Mouse (Mus musculus) spleen, postnatal 36 days (tissue): ENCODE measurements around the gene Muc1.

Source experiments
- DNase-seq, 2 experiments: peaks; one replicate each; pipeline ENCODE4 v3.0.0; 2022; ENCODE audit warnings: low spot score in 2 of 2, mixed read lengths in 1 of 2

The Muc1 gene

DNA sequence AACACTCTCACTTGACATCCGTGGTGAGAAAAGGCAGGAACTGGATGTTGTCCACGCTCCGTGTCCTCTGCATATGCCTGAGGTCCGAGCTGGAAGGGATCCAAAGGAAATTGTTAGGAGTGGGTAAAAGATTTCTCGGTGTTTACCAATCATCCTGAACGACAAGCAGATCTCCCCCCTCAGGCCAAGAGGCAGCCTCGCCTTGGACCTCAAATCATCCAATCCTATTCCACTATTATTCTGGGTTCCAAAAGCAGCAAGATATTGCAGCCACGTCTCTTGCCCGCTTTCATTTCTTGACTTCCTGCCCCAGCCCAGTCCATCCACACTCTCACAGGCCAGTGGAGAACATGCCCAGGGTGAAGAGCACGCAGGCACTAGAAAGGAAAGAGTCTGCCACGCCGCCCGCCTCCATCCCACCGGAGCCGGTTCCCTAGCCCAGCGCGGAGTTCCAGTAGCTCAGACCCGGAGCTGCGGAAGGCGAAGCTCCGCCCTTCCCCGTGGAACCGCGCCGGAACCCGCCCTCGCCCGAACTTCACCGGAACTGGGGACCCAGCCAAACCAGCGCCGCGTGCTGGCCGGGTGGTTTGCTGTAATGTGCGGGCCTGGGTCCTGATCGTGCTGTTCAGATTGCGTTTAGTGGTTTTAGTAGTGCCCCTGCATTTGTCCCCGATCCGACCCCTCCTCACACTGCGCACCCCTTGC lies 41.3 kb downstream of the Muc1 start, which contains the start of gene Slc50a1:
Gene Slc50a1 (minus strand): TSS at position 520 of the 705 bp plus-strand sequence.
- DNase-seq, result peak; percentile 78 to 79

DNA sequence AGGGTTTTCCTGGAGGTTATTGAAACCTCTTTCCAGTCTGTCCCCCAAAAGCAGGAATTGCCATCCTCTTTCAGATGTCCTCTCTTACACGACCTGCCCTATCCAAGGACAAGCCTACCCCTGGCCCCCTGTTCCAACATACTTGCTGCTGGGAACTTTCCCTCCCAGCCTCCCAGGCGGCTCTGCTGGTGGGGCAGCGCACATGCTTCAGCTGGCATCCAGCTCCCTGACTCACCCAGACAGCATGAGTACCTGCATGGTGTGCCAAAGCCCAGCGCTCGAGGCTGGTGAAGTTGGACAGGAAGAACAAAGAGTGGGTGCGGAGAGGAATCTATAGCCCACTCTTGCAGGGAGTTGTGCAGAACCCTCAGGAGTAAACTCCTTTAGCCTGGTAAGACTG lies 42.0 kb downstream of the Muc1 start:
- DNase-seq, result no peak

DNA sequence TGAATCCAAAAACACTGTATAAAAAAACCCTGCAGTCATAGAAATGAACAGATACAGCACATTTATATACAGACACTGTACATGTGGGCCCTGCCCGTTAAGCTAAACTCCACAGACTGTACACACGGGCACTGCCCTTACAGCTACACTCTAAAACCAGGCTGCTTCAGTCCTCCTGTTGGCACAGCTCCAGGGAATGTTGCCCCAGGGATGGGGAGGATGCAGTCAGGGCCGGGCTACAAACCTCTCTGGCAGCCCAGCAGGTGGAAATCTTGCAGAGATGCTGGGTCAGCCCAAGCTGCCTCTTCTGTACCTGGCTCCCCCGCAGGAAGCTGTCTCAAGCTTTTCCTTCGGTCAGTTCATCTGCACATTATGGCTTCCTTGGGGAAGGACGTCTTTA lies 42.9 kb downstream of the Muc1 start:
- DNase-seq, result no peak

DNA sequence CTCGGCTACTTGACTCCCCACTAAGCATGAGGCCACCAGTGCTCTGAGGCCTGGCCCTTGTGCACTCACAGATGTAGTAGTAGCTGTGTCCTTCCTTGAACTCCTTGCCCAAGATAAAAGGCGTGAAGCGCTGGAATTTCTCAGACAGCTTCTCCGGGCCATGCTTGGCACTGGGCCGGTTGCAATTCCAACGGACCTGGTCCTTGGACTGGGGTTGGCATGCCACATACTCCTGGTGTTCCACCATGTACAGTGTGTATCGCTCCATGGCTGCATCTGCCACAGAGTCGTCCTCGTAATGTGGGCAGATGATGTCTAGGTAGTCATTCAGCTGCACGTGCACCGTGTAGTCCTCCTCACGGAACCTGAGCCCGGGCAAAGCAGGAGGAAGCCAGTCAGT lies 47.2 kb downstream of the Muc1 start:
- DNase-seq, result no peak

DNA sequence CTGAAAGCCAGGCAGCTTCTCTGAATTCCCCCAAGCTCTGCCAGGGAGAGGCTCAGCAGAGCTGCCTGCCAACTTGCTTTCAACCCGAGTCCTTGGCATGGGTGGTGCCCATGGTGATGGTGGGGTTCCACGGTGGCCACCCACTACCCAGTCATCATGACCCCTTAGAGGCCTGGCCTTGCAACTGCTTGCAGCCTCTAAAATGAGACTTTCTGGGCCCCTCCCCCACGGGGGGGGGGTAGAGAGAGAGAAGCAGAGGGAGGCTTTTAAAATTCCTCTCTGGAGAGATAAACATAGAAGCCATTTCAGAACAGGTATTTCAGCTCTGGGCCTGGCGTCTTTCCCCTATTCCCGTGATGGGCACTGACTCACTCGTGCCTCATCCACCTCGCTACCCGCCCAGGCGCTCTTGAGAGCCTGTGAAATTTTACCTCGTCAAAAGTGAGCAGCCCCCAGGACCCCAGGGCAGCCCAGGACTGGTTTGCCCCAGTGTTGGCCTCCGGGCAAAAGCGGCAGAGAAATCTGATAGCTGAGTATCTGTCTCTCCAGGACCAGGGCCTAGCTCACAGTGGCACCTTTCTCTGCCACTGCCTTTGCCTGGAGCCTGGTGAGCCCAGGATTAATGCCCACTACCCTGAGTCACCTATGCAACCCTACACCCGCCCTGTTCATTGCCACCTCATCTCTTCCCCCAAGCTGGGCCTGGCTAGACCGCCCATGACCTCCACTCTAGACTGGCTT lies 48.6 kb downstream of the Muc1 start:
- DNase-seq, result no peak

DNA sequence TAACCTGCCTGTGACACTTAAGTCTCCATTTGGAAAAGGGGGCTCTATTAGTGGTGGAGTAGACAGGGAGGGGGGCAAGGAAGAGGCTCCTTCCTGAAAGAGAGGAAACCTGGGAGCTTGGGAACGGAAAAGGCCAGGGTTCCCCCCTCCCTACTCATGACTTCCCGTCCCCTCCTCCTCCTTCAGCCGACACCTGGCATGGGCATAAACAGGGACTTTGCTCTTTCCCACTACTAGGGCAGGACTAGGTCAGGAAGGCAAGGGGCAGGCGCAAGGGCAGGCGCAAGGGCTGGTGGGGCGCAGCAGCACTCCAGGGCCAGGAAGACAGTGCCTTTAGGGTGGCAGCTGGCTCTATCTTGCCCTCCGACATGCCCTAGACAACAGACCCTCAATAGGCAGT lies 49.2 kb downstream of the Muc1 start:
- no peak for DNase-seq

DNA sequence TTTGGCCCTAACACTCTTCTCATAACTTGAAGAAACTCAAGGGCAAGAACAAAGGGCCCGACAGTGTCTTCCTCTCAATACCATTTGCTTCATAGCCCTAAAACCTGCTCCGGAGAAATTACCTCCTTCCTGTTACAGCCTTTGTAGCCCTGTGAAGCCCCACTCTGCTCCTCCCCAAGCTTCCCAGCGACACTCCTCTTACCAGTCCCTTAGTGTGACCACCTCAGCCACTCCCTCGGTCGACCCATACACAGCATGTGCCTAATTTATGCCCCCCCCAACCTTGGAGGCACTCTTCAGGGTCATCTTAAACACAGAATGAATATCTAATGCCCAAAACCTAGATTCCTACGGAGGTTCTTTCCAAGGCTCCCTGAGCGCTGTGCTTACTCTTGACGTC lies 49.8 kb downstream of the Muc1 start:
- DNase-seq, result no peak

DNA sequence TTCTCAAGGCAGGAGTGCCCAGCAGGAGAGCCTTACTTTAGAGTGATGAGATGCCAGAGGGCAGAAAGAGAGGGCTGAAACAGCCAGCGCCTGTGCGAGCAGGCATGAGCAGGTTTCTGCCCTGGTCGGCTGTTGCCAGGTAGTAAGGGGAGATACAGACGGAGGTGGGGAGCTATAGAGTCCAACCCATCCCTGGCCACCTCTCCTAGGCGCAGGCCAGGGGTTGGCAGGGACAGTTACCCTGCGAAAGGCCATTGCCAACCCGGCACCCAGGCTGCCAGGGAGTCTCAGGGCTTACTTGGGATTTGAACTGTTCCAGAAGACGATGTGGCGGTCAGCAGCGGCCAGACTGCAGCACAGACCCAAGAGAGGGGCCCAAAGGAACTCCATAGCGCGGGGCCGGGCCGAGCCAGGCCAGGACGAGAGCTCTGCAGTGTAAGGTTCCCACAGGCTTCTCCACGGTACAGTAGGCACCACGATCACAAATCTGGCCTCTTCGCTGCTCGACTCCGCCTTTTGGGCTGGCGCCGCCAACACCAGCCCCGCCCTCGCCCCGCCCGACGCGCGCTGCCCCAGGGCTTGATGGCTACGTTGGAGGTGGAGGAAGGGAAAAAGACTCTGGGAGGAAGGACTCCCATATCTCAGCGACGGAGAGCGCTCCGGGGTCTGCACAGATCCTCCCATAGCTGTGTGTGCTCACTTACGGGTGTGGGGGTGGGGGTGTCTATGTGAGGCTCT lies 50.5 kb downstream of the Muc1 start:
- DNase-seq, result peak; percentile 68 to 73

DNA sequence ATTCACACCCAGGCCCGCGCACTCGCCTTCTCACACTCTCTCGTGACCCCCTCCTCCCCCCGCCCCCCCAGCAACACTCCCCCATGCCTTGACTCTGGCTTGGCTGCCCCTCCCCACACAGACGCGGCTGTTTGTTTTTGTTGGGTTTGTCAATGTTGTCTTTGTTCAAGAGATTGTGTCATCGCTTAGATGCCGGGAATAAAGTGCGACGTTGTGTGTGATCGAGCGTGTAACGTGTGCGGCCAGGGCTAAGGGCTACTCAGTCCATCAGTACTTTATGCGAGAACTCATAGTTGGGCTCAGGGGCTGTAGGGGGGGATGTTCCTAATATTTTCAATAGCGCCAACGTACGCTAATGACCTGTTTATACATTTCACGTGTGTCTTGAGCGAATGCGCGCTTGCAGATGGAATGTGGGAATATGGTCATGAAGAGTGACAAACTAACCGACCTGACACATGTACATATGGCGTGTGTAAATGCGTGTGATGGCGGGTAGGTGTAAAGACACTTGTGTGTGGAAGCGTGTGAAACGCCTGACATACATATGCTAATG lies 51.3 kb downstream of the Muc1 start:
- no peak for DNase-seq

DNA sequence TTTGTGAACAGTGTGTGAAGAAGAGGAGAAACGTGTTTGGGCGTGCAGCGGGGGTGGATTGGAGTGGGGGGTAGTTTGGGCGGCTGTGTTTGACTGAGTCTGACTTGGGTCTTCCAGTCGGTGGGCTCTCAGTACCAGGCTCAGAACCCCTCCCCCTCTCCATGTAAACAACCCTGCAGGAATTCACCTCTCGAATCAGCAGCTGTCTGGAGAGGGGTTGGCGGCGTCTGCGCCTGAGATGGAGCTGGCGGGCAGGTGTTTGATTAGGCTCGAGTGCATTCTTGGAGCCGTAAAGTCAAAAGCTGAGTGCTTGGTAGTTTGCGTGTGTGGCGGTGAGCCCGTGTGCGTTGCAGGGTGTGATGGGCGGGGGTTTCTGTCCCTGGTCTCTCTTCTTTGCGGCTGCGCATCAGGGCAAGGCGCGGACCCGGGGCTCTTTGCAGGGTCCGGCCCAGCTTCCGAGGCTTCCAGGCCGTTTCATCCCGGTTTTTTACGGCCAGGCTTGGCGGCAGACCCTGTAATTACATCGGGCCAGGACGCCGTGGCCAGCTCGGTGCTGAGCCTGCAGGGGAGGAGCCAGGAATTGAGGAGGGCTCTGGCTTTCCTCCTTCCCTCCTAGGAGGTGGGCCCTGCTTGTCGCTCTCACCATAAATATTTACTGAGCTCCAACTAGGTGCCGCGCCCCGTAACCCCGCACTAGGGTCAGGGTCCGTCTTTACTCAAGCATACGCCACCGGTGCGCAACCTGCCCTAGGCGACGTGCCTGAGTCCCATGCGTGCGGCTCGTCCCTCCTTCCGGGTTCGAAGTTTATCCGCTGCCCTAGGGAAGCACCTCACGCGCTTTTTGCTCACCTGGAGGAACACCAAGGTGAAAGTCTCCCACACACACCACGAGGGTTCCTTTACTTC lies 52.0 kb downstream of the Muc1 start, which contains the start of gene Efna1:
Gene Efna1 (minus strand): TSS at position 537 of the 906 bp plus-strand sequence.
- DNase-seq, result peak in 1 of 2 experiments; percentile 23

DNA sequence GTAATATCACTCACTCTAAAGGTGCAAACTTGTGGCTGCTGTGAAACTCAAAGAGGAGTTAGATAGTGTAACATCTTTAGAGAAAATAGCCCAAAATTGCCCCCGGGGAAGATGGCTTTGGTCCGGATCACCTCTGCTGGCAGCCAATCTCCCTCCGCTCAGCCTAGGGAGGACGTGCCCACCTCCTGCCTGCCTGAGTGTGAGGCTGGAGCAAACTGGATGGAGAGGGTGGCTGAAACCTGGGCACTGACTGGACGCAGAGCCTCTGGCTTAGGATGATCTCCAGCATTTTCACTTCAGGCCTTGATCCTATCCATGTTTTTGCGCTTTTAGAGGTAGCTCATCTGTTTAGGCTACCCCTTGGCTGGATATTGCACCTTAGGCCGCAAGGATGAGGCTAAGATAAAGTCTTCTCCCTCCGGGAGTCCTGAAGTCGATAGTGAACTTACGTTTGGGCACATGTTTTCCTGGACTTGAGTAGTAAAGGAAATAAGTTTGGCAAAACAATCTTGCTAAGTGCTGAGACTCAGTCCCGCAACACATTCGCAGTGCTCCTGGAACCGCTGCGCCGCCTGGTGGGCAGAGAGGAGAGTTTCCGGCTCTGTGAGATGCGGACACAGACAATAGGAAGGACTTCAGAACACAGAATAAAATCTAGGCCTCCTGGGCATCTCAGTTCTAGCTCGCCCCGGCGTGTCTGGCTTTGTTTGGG lies 52.9 kb downstream of the Muc1 start:
- peak; percentile 77 to 88 for DNase-seq

DNA sequence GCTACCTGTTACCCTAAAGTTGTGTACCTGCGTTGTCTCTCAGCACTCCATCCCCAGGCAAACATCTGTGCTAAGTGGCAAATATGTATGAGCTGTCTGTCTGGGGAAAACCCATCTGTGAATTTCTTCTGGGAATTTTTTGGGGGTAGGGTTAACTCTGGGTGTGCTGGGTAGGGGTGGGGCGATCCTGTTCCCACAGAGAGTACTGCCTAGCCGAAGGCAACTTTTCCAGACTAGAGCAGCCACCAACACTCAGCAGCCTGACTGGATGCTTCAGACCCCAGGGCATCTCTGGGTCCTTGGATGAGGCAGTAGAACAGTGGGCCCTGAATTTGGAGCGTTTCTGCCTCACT lies 53.4 kb downstream of the Muc1 start:
- DNase-seq, result no peak
